Mouse (Mus musculus): Measurements from ENCODE around the gene Thap12.

DNA sequence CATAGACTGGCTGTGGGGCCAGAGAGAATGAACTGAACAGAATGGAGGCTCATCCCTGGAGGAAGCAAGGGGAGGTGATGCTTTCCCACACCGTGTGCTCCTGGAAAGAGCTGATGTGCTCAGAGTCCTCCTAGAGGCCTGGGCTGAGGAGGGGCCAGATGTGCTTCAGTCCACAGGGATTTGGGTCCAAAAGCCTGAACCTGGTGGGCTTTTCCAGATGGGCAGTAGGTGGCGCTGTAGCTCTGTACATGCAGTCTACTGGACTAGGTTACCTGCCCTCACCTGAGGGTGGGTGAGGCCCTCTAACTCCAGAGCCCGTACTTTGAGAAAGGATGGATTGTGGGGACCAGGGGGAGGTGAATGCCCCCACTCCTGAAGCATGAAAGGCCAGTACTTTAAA is 40.4 kb downstream of the Thap12 start:
- TF ChIP-seq POLR2A (IDR thresholded peaks at IDR 0.05; ENCODE audit: control insufficient read depth, extremely low read depth, insufficient read depth, low read length, poor library complexity) (no peak), CTCF (IDR thresholded peaks at IDR 0.05; ENCODE audit: borderline replicate concordance, control insufficient read depth, extremely low read depth, insufficient read depth, low read length, poor library complexity) (peak; percentile 87; the same call in 1 of the 2 replicates)

Measured in thymus, adult 2 months (tissue).